Mouse (Mus musculus) cerebellum, adult 2 months (tissue): ENCODE results near the gene Gm20422. TPM values are rescaled to one million over a fixed set of nuclear protein-coding genes. Genes with fewer than 3 reads are reported as not detected.

Experiments
- DNase-seq, 2 experiments: peaks; one replicate each; pipeline ENCODE4 v3.0.0; 2021
- H3K27ac ChIP-seq: fragments of 200-500 bp; 2 replicates; pipeline ENCODE4 v1.5.1; 2012; ENCODE audit warnings: low read length, control low read depth, inconsistent platforms; ENCODE audit not compliant: insufficient read depth
- H3K27me3 ChIP-seq: fragments of 200-500 bp; 2 replicates; pipeline ENCODE4 v1.6.1; 2012; ENCODE audit warnings: inconsistent platforms, mild to moderate bottlenecking, low read length, moderate library complexity; ENCODE audit not compliant: control insufficient read depth, insufficient read depth
- H3K4me1 ChIP-seq: fragments of 200-500 bp; 2 replicates; pipeline ENCODE4 v1.6.1; 2011; ENCODE audit warnings: low read length; ENCODE audit not compliant: control insufficient read depth, insufficient read depth
- H3K4me3 ChIP-seq: fragments of 200-500 bp; replicated peaks from 2 replicates; pipeline ENCODE3; 2011; ENCODE audit warnings: mild to moderate bottlenecking, low read depth, low read length, control low read depth; ENCODE audit not compliant: insufficient read depth
- CTCF ChIP-seq: fragments of 200-500 bp; IDR thresholded peaks from 2 replicates; pipeline ENCODE4 v1.5.1; 2011; ENCODE audit warnings: low read depth, mild to moderate bottlenecking, control low read depth, low read length, moderate library complexity, borderline replicate concordance; ENCODE audit not compliant: insufficient read depth
- POLR2A ChIP-seq: fragments of 200-500 bp; IDR thresholded peaks from 2 replicates; pipeline ENCODE4 v1.6.1; 2011; ENCODE audit warnings: low read length, control low read depth, borderline replicate concordance; ENCODE audit not compliant: insufficient read depth
- WGBS: fragments of 180-500 bp; shearing (Covaris S2); methylation state at CpG from one replicate; pipeline ENCODE4 v1.1.7; 2018; 5-methylcytosine and 5-hydroxymethylcytosine counted together
- polyA plus RNA-seq: library from polyadenylated mRNA; depleted of rRNA; stranded (reverse); fragments of >200 nt; gene quantifications from 2 replicates; pipeline ENCODE4 v1.2.3, GENCODE M21; 2012

The Gm20422 gene
- polyA plus RNA-seq, 1 experiment = 0.46 TPM

GRCm38 (mm10) chr8:69790773-69791367, 16.2 kb upstream of the Gm20422 start, which contains the start of the genes Atp13a1 and Zfp866:
TSS of gene Atp13a1 (plus strand) at chr8:69791163.
TSS of gene Zfp866 (minus strand) at chr8:69791178.
- peak within 1 kb of the TSS; percentile 99 for H3K4me3 ChIP-seq
- H3K4me1 ChIP-seq = peaks cover 4% of the 10 kb centered on the region; the same call in 1 of the 2 replicates
- 1% methylated on average over 38 of the region's 38 CpGs for WGBS
- peak within 1 kb of the TSS; percentile 56 for H3K27ac ChIP-seq
- no peaks in the 10 kb centered on the region for H3K27me3 ChIP-seq
- no peak for TF ChIP-seq CTCF
- peak; percentile 92 for TF ChIP-seq POLR2A
- DNase-seq = peak; percentile 90 to 91

- no peak for DNase-seq
- no peak overlapping the region; the same call in 1 of the 2 replicates for H3K27ac ChIP-seq
- H3K4me3 ChIP-seq = peak overlapping the region; percentile 99
- peaks cover 4% of the 10 kb centered on the region; the same call in 1 of the 2 replicates for H3K4me1 ChIP-seq
- 34% methylated on average over 11 of the region's 11 CpGs for WGBS
- H3K27me3 ChIP-seq = no peaks in the 10 kb centered on the region
- TF ChIP-seq POLR2A = no peak
- no peak for TF ChIP-seq CTCF
Measured at GRCm38 (mm10) chr8:69790364-69790763, 15.7 kb upstream of the Gm20422 start.

- no peak for DNase-seq
- TF ChIP-seq CTCF = no peak
- H3K27me3 ChIP-seq = no peaks in the 10 kb centered on the region
- H3K4me1 ChIP-seq = peaks cover 4% of the 10 kb centered on the region; the same call in 1 of the 2 replicates
- H3K4me3 ChIP-seq = no peak overlapping the region
- 68% methylated on average over 5 of the region's 5 CpGs for WGBS
- no peak overlapping the region for H3K27ac ChIP-seq
Measured at GRCm38 (mm10) chr8:69789731-69790130, 15.0 kb upstream of the Gm20422 start.

- no peak for DNase-seq
- no peak overlapping the region for H3K27ac ChIP-seq
- no peaks in the 10 kb centered on the region for H3K27me3 ChIP-seq
- no peak for TF ChIP-seq POLR2A
- no peak for TF ChIP-seq CTCF
- WGBS = 76% methylated on average over 5 of the region's 5 CpGs
- H3K4me3 ChIP-seq = no peak overlapping the region
- peaks cover 4% of the 10 kb centered on the region; the same call in 1 of the 2 replicates for H3K4me1 ChIP-seq
Measured at GRCm38 (mm10) chr8:69789105-69789504, 14.4 kb upstream of the Gm20422 start.

- Histone ChIP-seq H3K4me3 (no peak overlapping the region), H3K27ac (no peak overlapping the region), H3K27me3 (no peaks in the 10 kb centered on the region), H3K4me1 (peaks cover 6% of the 10 kb centered on the region; the same call in 1 of the 2 replicates)
- WGBS = 65% methylated on average over 10 of the region's 12 CpGs
- no peak for DNase-seq
- TF ChIP-seq CTCF (no peak), POLR2A (no peak)
Measured at GRCm38 (mm10) chr8:69777111-69777510, 2.4 kb upstream of the Gm20422 start.

- no peak for TF ChIP-seq POLR2A
- TF ChIP-seq CTCF = no peak
- 61% methylated on average over 2 of the region's 2 CpGs for WGBS
- no peaks in the 10 kb centered on the region for H3K27me3 ChIP-seq
- DNase-seq = no peak
- peaks cover 10% of the 10 kb centered on the region; the same call in 1 of the 2 replicates for H3K4me1 ChIP-seq
- peak overlapping the region; percentile 45 for H3K4me3 ChIP-seq
- H3K27ac ChIP-seq = no peak overlapping the region
Measured at GRCm38 (mm10) chr8:69775149-69775534, 456 bp upstream of the Gm20422 start.

GRCm38 (mm10) chr8:69772106-69772505, 2.6 kb downstream of the Gm20422 start:
- Histone ChIP-seq H3K4me1 (peaks cover 10% of the 10 kb centered on the region; the same call in 1 of the 2 replicates), H3K4me3 (no peak overlapping the region), H3K27ac (no peak overlapping the region), H3K27me3 (no peaks in the 10 kb centered on the region)
- TF ChIP-seq POLR2A = no peak
- TF ChIP-seq CTCF = no peak
- no peak for DNase-seq
- WGBS = 78% methylated on average over 2 of the region's 2 CpGs

- H3K4me3 ChIP-seq = no peak overlapping the region
- TF ChIP-seq POLR2A = no peak
- TF ChIP-seq CTCF = no peak
- peaks cover 10% of the 10 kb centered on the region; the same call in 1 of the 2 replicates for H3K4me1 ChIP-seq
- no peaks in the 10 kb centered on the region for H3K27me3 ChIP-seq
- DNase-seq = no peak
- WGBS = 67% methylated on average over 9 of the region's 9 CpGs
- H3K27ac ChIP-seq = no peak overlapping the region
Measured at GRCm38 (mm10) chr8:69771221-69771620, 3.5 kb downstream of the Gm20422 start.
